Comparison of ENCODE assay signal across 23 mouse cellular contexts in genomic region chr10:125940316-125941059, GRCm38 (mm10). TPM values are rescaled to one million over a fixed set of nuclear protein-coding genes. Genes with fewer than 3 reads are reported as not detected.
A peak's percentile ranks its signal among the peaks of the same experiment; 100 is the strongest.
DNase-seq lines count a peak whose midpoint lies in the region; ATAC-seq and TF ChIP-seq lines count a peak whose summit lies in the region.
"Had no signal": no experiment of that assay in that cellular context is flagged by ENCODE, and none has a peak within 500 bp of the region (broad histone marks: within the 10 kb centered on the region; RNA-seq: fewer than 3 reads in every experiment).

No protein-coding gene starts in this region.

- no peaks in the 10 kb centered on the region for H3K27me3 ChIP-seq in limb, embryonic 14.5 days (ENCODE audit: control insufficient read depth, insufficient read depth, low read length)
- peaks cover 33% of the 10 kb centered on the region for H3K27me3 ChIP-seq in limb, embryonic 10.5 days (ENCODE audit: low read depth, poor library complexity, severe bottlenecking)
- H3K27me3 ChIP-seq: embryonic facial prominence, embryonic 13.5 days; hindbrain, embryonic 12.5 days; liver, embryonic 13.5 days; lung, embryonic 15.5 days; midbrain, embryonic 15.5 days had no signal

- no peak for TF ChIP-seq POLR2A in limb, embryonic 14.5 days (IDR thresholded peaks at IDR 0.05; ENCODE audit: borderline replicate concordance, extremely low read depth, insufficient read depth, insufficient read length)

- H3K4me2 ChIP-seq in limb, embryonic 14.5 days (replicated peaks; ENCODE audit: low read depth, low read length, severe bottlenecking) = no peak overlapping the region
- H3K4me2 ChIP-seq: embryonic facial prominence, embryonic 13.5 days; hindbrain, embryonic 12.5 days; liver, embryonic 13.5 days; lung, embryonic 15.5 days; midbrain, embryonic 15.5 days had no signal

- H3K9me3 ChIP-seq in limb, embryonic 14.5 days (ENCODE audit: control insufficient read depth, low read length) = no peaks in the 10 kb centered on the region
- H3K9me3 ChIP-seq in limb, embryonic 10.5 days (replicated peaks) = no peaks in the 10 kb centered on the region
- H3K9me3 ChIP-seq in ES-E14 (ENCODE audit: control insufficient read depth, insufficient read depth, low read depth, low read length) = no peaks in the 10 kb centered on the region
- H3K9me3 ChIP-seq: embryonic facial prominence, embryonic 13.5 days; forebrain, embryonic 10.5 days; hindbrain, embryonic 12.5 days; liver, embryonic 13.5 days; lung, embryonic 15.5 days; midbrain, embryonic 15.5 days had no signal

- H3K27ac ChIP-seq in limb, embryonic 14.5 days (replicated peaks; ENCODE audit: low read depth, low read length) = no peak overlapping the region
- no peak overlapping the region for H3K27ac ChIP-seq in limb, embryonic 10.5 days
- no peak overlapping the region for H3K27ac ChIP-seq in ES-E14 (ENCODE audit: insufficient read depth, low read depth, low read length, poor library complexity, severe bottlenecking)
- H3K27ac ChIP-seq: embryonic facial prominence, embryonic 13.5 days; forebrain, embryonic 10.5 days; hindbrain, embryonic 12.5 days; liver, embryonic 13.5 days; lung, embryonic 15.5 days; midbrain, embryonic 15.5 days; stomach, postnatal 0 days had no signal

- DNase-seq in limb, embryonic 14.5 days (ENCODE audit: low spot score) = peak; percentile 40
- DNase-seq in limb, embryonic 10.5 days (ENCODE audit: low spot score) = no peak
- peak; percentile 55 for DNase-seq in ES-E14 (ENCODE audit: low read depth, low spot score)
- DNase-seq in thymus, postnatal 36 days = no peak
- DNase-seq in layer of hippocampus, postnatal 25 days (ENCODE audit: extremely low spot score in 1 of 2, low spot score in 1 of 2) = no peak
- DNase-seq: adrenal gland, adult 2 months; cerebellum, adult 9-10 months; gastrocnemius, postnatal 14 days; heart, postnatal 14 days; kidney, adult 8-10 months; kidney, postnatal 25 days; left cerebral cortex, postnatal 4 days; liver, embryonic 13.5 days; thymus, postnatal 14 days had no signal

- no peak for ATAC-seq in limb, embryonic 14.5 days (ENCODE audit: low FRiP score, low read depth)
- peak; percentile 43; the same call in 1 of the 2 replicates for ATAC-seq in common myeloid progenitor, adult 5-6 weeks (replicated peaks; ENCODE audit: low read depth, poor library complexity, severe bottlenecking)
- peak; percentile 78 for ATAC-seq in megakaryocyte progenitor cell, adult 5-6 weeks (replicated peaks; ENCODE audit: poor library complexity)
- ATAC-seq: midbrain, embryonic 15.5 days had no signal

- 58% methylated on average over 11 of the region's 11 CpGs for WGBS in limb, embryonic 14.5 days
- 82% methylated on average over 11 of the region's 11 CpGs for WGBS in limb, embryonic 10.5 days

- H3K36me3 ChIP-seq in limb, embryonic 14.5 days (ENCODE audit: control insufficient read depth, insufficient read depth, low read length) = no peaks in the 10 kb centered on the region
- H3K36me3 ChIP-seq in limb, embryonic 10.5 days = no peaks in the 10 kb centered on the region
- H3K36me3 ChIP-seq in ES-E14 (ENCODE audit: control insufficient read depth, insufficient read depth, low read length, poor library complexity, severe bottlenecking) = no peaks in the 10 kb centered on the region
- H3K36me3 ChIP-seq: embryonic facial prominence, embryonic 13.5 days; forebrain, embryonic 10.5 days; G1E; hindbrain, embryonic 12.5 days; liver, embryonic 13.5 days; lung, embryonic 15.5 days; midbrain, embryonic 15.5 days had no signal

- in situ Hi-C loops in ES-E14 (cut with MboI; ENCODE audit: low sequenced_read_pairs in 2 of 2, unreplicated experiment in 2 of 2) = no loop called here

- peaks cover 38% of the 10 kb centered on the region for H3K4me1 ChIP-seq in limb, embryonic 14.5 days (ENCODE audit: control insufficient read depth, insufficient read depth, low read length)
- peaks cover 37% of the 10 kb centered on the region for H3K4me1 ChIP-seq in limb, embryonic 10.5 days
- H3K4me1 ChIP-seq in ES-E14 (ENCODE audit: control insufficient read depth in 2 of 2, insufficient read depth in 2 of 2, low read length in 2 of 2, poor library complexity in 1 of 2) = peaks cover 2 to 14% of the 10 kb centered on the region in 2 experiments
- H3K4me1 ChIP-seq: liver, embryonic 13.5 days; lung, embryonic 15.5 days had no signal

- no peak overlapping the region for H3K4me3 ChIP-seq in limb, embryonic 14.5 days (replicated peaks; ENCODE audit: low read length)
- no peak overlapping the region for H3K4me3 ChIP-seq in limb, embryonic 10.5 days
- no peak overlapping the region for H3K4me3 ChIP-seq in ES-E14 (ENCODE audit: insufficient read depth in 1 of 2, low read depth in 1 of 2, low read length in 2 of 2, poor library complexity in 1 of 2, severe bottlenecking in 1 of 2)
- H3K4me3 ChIP-seq: embryonic facial prominence, embryonic 13.5 days; forebrain, embryonic 10.5 days; hindbrain, embryonic 12.5 days; liver, embryonic 13.5 days; lung, embryonic 15.5 days; midbrain, embryonic 15.5 days had no signal

- no peak overlapping the region for H3K9ac ChIP-seq in limb, embryonic 14.5 days (ENCODE audit: low read depth, low read length, severe bottlenecking)
- H3K9ac ChIP-seq in ES-E14 (ENCODE audit: insufficient read depth, low read depth, low read length, poor library complexity, severe bottlenecking) = peak overlapping the region; percentile 26; the same call in 1 of the 2 replicates
- H3K9ac ChIP-seq: embryonic facial prominence, embryonic 13.5 days; hindbrain, embryonic 12.5 days; liver, embryonic 13.5 days; lung, embryonic 15.5 days; midbrain, embryonic 15.5 days had no signal

TF ChIP-seq in ES-E14, 5 proteins besides CTCF, POLR2A, EP300 and RAD21:
- TF ChIP-seq ZC3H11A (IDR thresholded peaks at IDR 0.05; ENCODE audit: borderline replicate concordance, low read depth, low read length) = no peak
- TF ChIP-seq CHD2 (IDR thresholded peaks at IDR 0.05; ENCODE audit: low read depth, low read length) = no peak
- no peak for TF ChIP-seq HCFC1 (IDR thresholded peaks at IDR 0.05; ENCODE audit: borderline replicate concordance, insufficient read depth, low read length)
- TF ChIP-seq ZNF384 (IDR thresholded peaks at IDR 0.05; ENCODE audit: low read depth, low read length) = no peak
- no peak for TF ChIP-seq MAFK (IDR thresholded peaks at IDR 0.05; ENCODE audit: insufficient read depth, low read depth, low read length)

RNA-seq across cellular contexts. Expression of gene Lrig3, which starts 25.5 kb away (rescaled TPM):
- 84.9 and 106 TPM in 2 replicates for polyA plus RNA-seq in limb, embryonic 14.5 days (2012; rRNA removed)
- 47.0 and 61.6 TPM in 2 replicates for polyA plus RNA-seq in limb, embryonic 14.5 days (2014; fragmentation: Nextera tagmentation; extraction: Ambion mirVana)
- 31.6 and 49.9 TPM in 2 replicates for polyA plus RNA-seq in limb, embryonic 10.5 days (2016; fragmentation: Nextera tagmentation; extraction: Ambion mirVana)
- total RNA-seq in ES-E14 (2012; rRNA removed) = 33.5 and 68.1 TPM in 2 replicates
- total RNA-seq in common myeloid progenitor, adult 5-6 weeks (2017) = 1.5 and 1.7 TPM in 2 replicates
- 0.61 and 1.8 TPM in 2 replicates for total RNA-seq in megakaryocyte progenitor cell, adult 5-6 weeks (2015)
- 1.4 and 2.4 TPM in 2 replicates for total RNA-seq in megakaryocyte progenitor cell, adult 5-6 weeks (2017)
- 1 to 10 TPM; 3.3 to 3.5 TPM for total RNA-seq in layer of hippocampus, postnatal 25 days (2021)
- polyA plus RNA-seq: G1E had no signal

Comparison
In these comparisons a context has a peak if more than half of its experiments do, and no peak if none do; other contexts are left out.
1. DNase-seq: peak in limb, embryonic 14.5 days (single experiment) and ES-E14 (single experiment); none in limb, embryonic 10.5 days (single experiment), thymus, postnatal 36 days (0 of 2) and layer of hippocampus, postnatal 25 days (0 of 2).